Mouse (Mus musculus): Measurements from ENCODE around the gene Ankrd10.

DNA sequence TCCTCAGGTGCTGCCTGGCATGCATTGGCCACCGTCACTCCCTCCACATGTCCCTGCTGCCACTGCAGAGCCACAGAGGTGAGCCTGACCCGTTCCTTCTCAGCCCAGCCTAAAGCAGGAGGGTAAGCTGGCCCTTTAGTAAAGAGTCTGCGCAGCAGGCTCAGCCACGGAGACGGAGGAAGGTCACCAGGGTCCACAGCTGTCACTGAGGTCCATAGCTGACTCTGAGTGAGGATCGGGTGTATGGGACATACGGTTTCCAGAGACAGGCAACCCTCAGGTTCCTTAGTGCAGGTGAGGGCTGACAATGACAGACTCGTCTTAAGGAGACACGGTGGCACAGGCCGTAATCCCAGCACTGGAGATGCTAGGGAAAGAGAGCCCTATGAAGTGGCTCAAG, 63.6 kb downstream of the Ankrd10 start:
- TF ChIP-seq CTCF (IDR thresholded peaks at IDR 0.05; ENCODE audit: low read depth), result no peak
- no peak for TF ChIP-seq EP300 (IDR thresholded peaks at IDR 0.05; ENCODE audit: low read depth)

All from liver, postnatal 0 days (tissue).